Mouse (Mus musculus): ENCODE results near the gene Jph4.

The Jph4 gene

GRCm38 (mm10) chr14:55095263-55095662, 21.5 kb downstream of the Jph4 start:
- DNase-seq (ENCODE audit: low spot score in 2 of 2), result no peak

- DNase-seq (ENCODE audit: low spot score in 2 of 2), result peak; percentile 43 to 54
These were observed 22.0 kb downstream of the Jph4 start, which contains the start of gene Thtpa for GRCm38 (mm10) chr14:55094704-55095231. TSS of gene Thtpa (plus strand) at chr14:55094784.

- no peak for DNase-seq (ENCODE audit: low spot score in 2 of 2)
These were observed 22.8 kb downstream of the Jph4 start for GRCm38 (mm10) chr14:55093927-55094326.

GRCm38 (mm10) chr14:55092011-55092577, 24.6 kb downstream of the Jph4 start, which contains the start of gene Zfhx2:
TSS of gene Zfhx2 (minus strand) at chr14:55092324.
- DNase-seq (ENCODE audit: low spot score in 2 of 2), result peak; percentile 81 to 91

- no peak for DNase-seq (ENCODE audit: low spot score in 2 of 2)
These were observed 25.4 kb downstream of the Jph4 start for GRCm38 (mm10) chr14:55091209-55091865.

GRCm38 (mm10) chr14:55089199-55089947, 27.4 kb downstream of the Jph4 start:
- no peak for DNase-seq (ENCODE audit: low spot score in 2 of 2)

GRCm38 (mm10) chr14:55086009-55086514, 30.7 kb downstream of the Jph4 start:
- no peak for DNase-seq (ENCODE audit: low spot score in 2 of 2)

- DNase-seq (ENCODE audit: low spot score in 2 of 2), result no peak
These were observed 31.3 kb downstream of the Jph4 start for GRCm38 (mm10) chr14:55085324-55086008.

- no peak for DNase-seq (ENCODE audit: low spot score in 2 of 2)
These were observed 33.3 kb downstream of the Jph4 start for GRCm38 (mm10) chr14:55083481-55083880.

- no peak for DNase-seq (ENCODE audit: low spot score in 2 of 2)
These were observed 35.6 kb downstream of the Jph4 start for GRCm38 (mm10) chr14:55081105-55081504.

- peak; percentile 48 to 81 for DNase-seq (ENCODE audit: low spot score in 2 of 2)
These were observed 37.3 kb downstream of the Jph4 start for GRCm38 (mm10) chr14:55079214-55079970.

GRCm38 (mm10) chr14:55078366-55078989, 38.3 kb downstream of the Jph4 start:
- DNase-seq (ENCODE audit: low spot score in 2 of 2), result no peak

- DNase-seq (ENCODE audit: low spot score in 2 of 2), result no peak
These were observed 39.0 kb downstream of the Jph4 start for GRCm38 (mm10) chr14:55077481-55078365.

GRCm38 (mm10) chr14:55076956-55077355, 39.8 kb downstream of the Jph4 start:
- DNase-seq (ENCODE audit: low spot score in 2 of 2), result no peak

- no peak for DNase-seq (ENCODE audit: low spot score in 2 of 2)
These were observed 40.5 kb downstream of the Jph4 start for GRCm38 (mm10) chr14:55076224-55076623.

GRCm38 (mm10) chr14:55074416-55074815, 42.3 kb downstream of the Jph4 start:
- DNase-seq (ENCODE audit: low spot score in 2 of 2), result no peak

- no peak for DNase-seq (ENCODE audit: low spot score in 2 of 2)
These were observed 45.0 kb downstream of the Jph4 start for GRCm38 (mm10) chr14:55071756-55072155.

- no peak for DNase-seq (ENCODE audit: low spot score in 2 of 2)
These were observed 50.7 kb downstream of the Jph4 start for GRCm38 (mm10) chr14:55066042-55066441.

- no peak for DNase-seq (ENCODE audit: low spot score in 2 of 2)
These were observed 51.3 kb downstream of the Jph4 start for GRCm38 (mm10) chr14:55065391-55065790.
